ENCODE assay signal across 27 mouse cellular contexts in the genomic region with DNA sequence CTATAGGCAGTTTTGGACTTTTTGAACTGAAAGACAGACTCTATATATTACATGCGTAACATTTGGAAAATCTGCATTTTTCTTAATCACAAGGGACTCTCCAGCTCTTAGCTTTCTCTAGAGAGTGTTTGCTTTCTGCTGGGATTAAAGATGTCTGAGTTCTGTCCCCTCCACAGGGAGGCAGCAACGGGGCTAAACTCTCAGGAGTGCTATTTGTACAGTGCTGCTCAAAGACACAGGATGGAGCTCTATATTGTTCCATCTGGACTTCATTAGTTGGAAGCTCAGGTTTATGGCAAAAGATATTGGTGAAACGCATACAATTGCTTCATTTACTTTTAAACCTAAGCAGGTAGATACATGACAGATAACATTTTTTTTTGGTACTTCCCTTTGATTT. TPM values are rescaled to one million over a fixed set of nuclear protein-coding genes. Genes with fewer than 3 reads are reported as not detected.
A peak's percentile ranks its signal among the peaks of the same experiment; 100 is the strongest.
DNase-seq lines count a peak whose midpoint lies in the region; ATAC-seq and TF ChIP-seq lines count a peak whose summit lies in the region.
"Had no signal": no experiment of that assay in that cellular context is flagged by ENCODE, and none has a peak within 500 bp of the region (broad histone marks: within the 10 kb centered on the region; RNA-seq: fewer than 3 reads in every experiment).

No protein-coding gene starts in this region.

- H3K9ac ChIP-seq in heart, adult 2 months (ENCODE audit: low read depth, low read length): no peak overlapping the region
- H3K9ac ChIP-seq: embryonic facial prominence, embryonic 15.5 days; forebrain, embryonic 12.5 days; hindbrain, embryonic 12.5 days; limb, embryonic 15.5 days; liver, embryonic 13.5 days; neural tube, embryonic 12.5 days had no signal

- H3K36me3 ChIP-seq in heart, adult 2 months (ENCODE audit: control insufficient read depth, insufficient read depth, low read length): peaks cover 2% of the 10 kb centered on the region
- H3K36me3 ChIP-seq: forebrain, embryonic 12.5 days; hindbrain, embryonic 12.5 days; limb, embryonic 10.5 days; liver, embryonic 13.5 days; neural tube, embryonic 12.5 days had no signal

- TF ChIP-seq EP300 in heart, adult 2 months (IDR thresholded peaks at IDR 0.05; ENCODE audit: insufficient read depth, low read depth, low read length): no peak

- ATAC-seq in monocyte, adult 5-6 weeks (replicated peaks; ENCODE audit: insufficient number of reproducible peaks, low FRiP score, low TSS enrichment, poor library complexity, severe bottlenecking): no peak
- ATAC-seq: hindbrain, postnatal 0 days; intestine, embryonic 16.5 days had no signal

- intact Hi-C loops in heart, adult 2 months (cut with DNase I): no loop called here
- intact Hi-C loops in heart, postnatal 14 days (cut with DNase I): no loop called here
- intact Hi-C loops in left cerebral cortex, adult 2 months (cut with DNase I): no loop called here

- H3K79me2 ChIP-seq in heart, adult 2 months (replicated peaks; ENCODE audit: control insufficient read depth, insufficient read depth, low read length): no peaks in the 10 kb centered on the region

- H3K27ac ChIP-seq in heart, adult 2 months: no peak overlapping the region
- no peak overlapping the region for H3K27ac ChIP-seq in left cerebral cortex, adult 2 months
- H3K27ac ChIP-seq: embryonic facial prominence, embryonic 15.5 days; forebrain, embryonic 12.5 days; hindbrain, embryonic 12.5 days; hindbrain, postnatal 0 days; limb, embryonic 10.5 days; limb, embryonic 15.5 days; liver, embryonic 13.5 days; neural tube, embryonic 12.5 days had no signal

- TF ChIP-seq POLR2A in heart, adult 2 months (IDR thresholded peaks at IDR 0.05; ENCODE audit: insufficient read depth, low read depth, low read length): no peak

- H3K27me3 ChIP-seq in heart, adult 2 months (ENCODE audit: control insufficient read depth, insufficient read depth, low read length): no peaks in the 10 kb centered on the region
- H3K27me3 ChIP-seq: embryonic facial prominence, embryonic 15.5 days; forebrain, embryonic 12.5 days; hindbrain, embryonic 12.5 days; limb, embryonic 15.5 days; liver, embryonic 13.5 days; neural tube, embryonic 12.5 days had no signal

- no peak for DNase-seq in heart, adult 2 months
- no peak for DNase-seq in heart, postnatal 14 days
- no peak for DNase-seq in left cerebral cortex, adult 2 months (ENCODE audit: extremely low spot score in 1 of 2, low spot score in 2 of 2)
- no peak for DNase-seq in left cerebral cortex, adult 9 months (ENCODE audit: low spot score in 2 of 2)
- peak; percentile 49 for DNase-seq in MN1 (ENCODE audit: low spot score)
- peak; percentile 58 for DNase-seq in brain, adult 2 months (ENCODE audit: low read depth, low spot score)
- DNase-seq in right cerebral cortex, postnatal 4 days: no peak
- DNase-seq: adrenal gland, postnatal 14 days; cerebellum, adult 18-20 months; heart, postnatal 36 days; kidney, adult 9 months; kidney, postnatal 25 days; liver, embryonic 13.5 days; lung, adult 18-20 months; lung, postnatal 14 days; midbrain, embryonic 14.5 days; right cerebral cortex, adult 18-20 months had no signal

- WGBS in heart, adult 2 months: 82% methylated on average over 3 of the region's 3 CpGs

- no peak overlapping the region for H3K4me3 ChIP-seq in heart, adult 2 months
- no peak overlapping the region for H3K4me3 ChIP-seq in left cerebral cortex, adult 2 months
- H3K4me3 ChIP-seq: embryonic facial prominence, embryonic 15.5 days; forebrain, embryonic 12.5 days; hindbrain, embryonic 12.5 days; limb, embryonic 10.5 days; limb, embryonic 15.5 days; liver, embryonic 13.5 days; myocyte; neural tube, embryonic 12.5 days had no signal

- no peaks in the 10 kb centered on the region for H3K4me1 ChIP-seq in heart, adult 2 months (ENCODE audit: control insufficient read depth, insufficient read depth, low read length)

- TF ChIP-seq CTCF in heart, adult 2 months (IDR thresholded peaks at IDR 0.05): 0 out of 2 replicates have a peak, but pooled peaks have one; percentile 16
- peak; percentile 34 for TF ChIP-seq CTCF in left cerebral cortex, adult 2 months (IDR thresholded peaks at IDR 0.05)

RNA-seq across cellular contexts. Expression of a gene that starts 15.3 kb away (rescaled TPM):
- total RNA-seq in heart, adult 2 months (2021): 10 to 100 TPM; 12.4 to 18.0 TPM
- 8.4 and 17.0 TPM in 2 replicates for polyA plus RNA-seq in heart, adult 2 months (2012; rRNA removed)
- 10 to 100 TPM in 1 of 2 experiments, 1 to 10 TPM in 1; 8.0 to 10.1 TPM for total RNA-seq in heart, postnatal 14 days (2021)
- 100 to 1,000 TPM; 386 to 404 TPM for total RNA-seq in left cerebral cortex, adult 2 months (2021)
- 6.7 to 13.1 TPM (median 8.1 TPM) in 3 replicates for total RNA-seq in monocyte, adult 5-6 weeks (2017)

RNA-seq across cellular contexts. Expression of a gene that starts 30.5 kb away (rescaled TPM):
- 10 to 100 TPM; 57.0 to 64.4 TPM for total RNA-seq in heart, adult 2 months (2021)
- polyA plus RNA-seq in heart, adult 2 months (2012; rRNA removed): 30.6 and 55.3 TPM in 2 replicates
- total RNA-seq in heart, postnatal 14 days (2021): 10 to 100 TPM; 51.0 to 52.9 TPM
- 100 to 1,000 TPM; 161 to 169 TPM for total RNA-seq in left cerebral cortex, adult 2 months (2021)
- total RNA-seq in monocyte, adult 5-6 weeks (2017): 84.6 to 91.2 TPM (median 86.2 TPM) in 3 replicates

Comparison
In these comparisons a context has a peak if more than half of its experiments do, and no peak if none do; other contexts are left out.
1. DNase-seq: peak in MN1 (single experiment) and brain, adult 2 months (single experiment); none in heart, adult 2 months (0 of 2), heart, postnatal 14 days (0 of 2), left cerebral cortex, adult 2 months (0 of 2), left cerebral cortex, adult 9 months (0 of 2) and right cerebral cortex, postnatal 4 days (single experiment).
2. RNA of a gene that starts 15.3 kb away (total RNA-seq): 386 to 404 TPM in left cerebral cortex, adult 2 months; 12.4 to 18.0 TPM in heart, adult 2 months, 6.7 to 13.1 TPM in monocyte, adult 5-6 weeks and 8.0 to 10.1 TPM in heart, postnatal 14 days; every median in the first group is over 10 times any median in the second.